7 mouse cellular contexts compared by ENCODE assay signal in genomic region chr11:120012702-120013101, GRCm38 (mm10). TPM values are rescaled to one million over a fixed set of nuclear protein-coding genes. Genes with fewer than 3 reads are reported as not detected.
DNase-seq lines count a peak whose midpoint lies in the region; ATAC-seq and TF ChIP-seq lines count a peak whose summit lies in the region.

No protein-coding gene starts in this region.

- H3K27me3 ChIP-seq in embryonic facial prominence, embryonic 10.5 days (replicated peaks; ENCODE audit: low read depth, poor library complexity, severe bottlenecking), result peaks cover 63% of the 10 kb centered on the region
- 0 out of 2 replicates have a peak, but pooled peaks cover 3% of the 10 kb centered on the region for H3K27me3 ChIP-seq in forebrain, embryonic 14.5 days (replicated peaks; ENCODE audit: control insufficient read depth, insufficient read depth, low read length)
- H3K27me3 ChIP-seq in midbrain, embryonic 15.5 days (replicated peaks), result no peaks in the 10 kb centered on the region; the same call in 1 of the 2 replicates

- ATAC-seq in forebrain, embryonic 14.5 days, result peak; percentile 3; the same call in 1 of the 2 replicates
- ATAC-seq in midbrain, embryonic 15.5 days (replicated peaks), result peak; percentile 13; the same call in 1 of the 2 replicates

- peak overlapping the region; percentile 62 for H3K27ac ChIP-seq in layer of hippocampus, adult 2 months
- 0 out of 2 replicates have a peak overlapping the region, but pooled peaks have one; percentile 45 for H3K27ac ChIP-seq in embryonic facial prominence, embryonic 10.5 days (replicated peaks)
- no peak overlapping the region for H3K27ac ChIP-seq in forebrain, embryonic 14.5 days (ENCODE audit: low read depth, low read length)
- no peak overlapping the region for H3K27ac ChIP-seq in midbrain, embryonic 15.5 days

- H3K36me3 ChIP-seq in embryonic facial prominence, embryonic 10.5 days (replicated peaks), result no peaks in the 10 kb centered on the region
- peaks cover 31% of the 10 kb centered on the region; the same call in 1 of the 2 replicates for H3K36me3 ChIP-seq in forebrain, embryonic 14.5 days (ENCODE audit: control insufficient read depth, insufficient read depth, low read length)
- H3K36me3 ChIP-seq in midbrain, embryonic 15.5 days (replicated peaks), result peaks cover 26% of the 10 kb centered on the region

- DNase-seq in layer of hippocampus, adult 2 months (ENCODE audit: low spot score in 2 of 2), result no peak
- DNase-seq in layer of hippocampus, adult 9-11 months, result no peak
- no peak for DNase-seq in embryonic facial prominence, embryonic 10.5 days (ENCODE audit: low spot score)
- no peak for DNase-seq in forebrain, embryonic 14.5 days (ENCODE audit: low spot score)
- no peak for DNase-seq in urinary bladder, postnatal 25 days (ENCODE audit: low spot score)
- DNase-seq in frontal cortex, postnatal 14 days (ENCODE audit: low spot score in 2 of 2), result no peak

- no peak overlapping the region for H3K9ac ChIP-seq in forebrain, embryonic 14.5 days (ENCODE audit: low read length)
- H3K9ac ChIP-seq in midbrain, embryonic 15.5 days, result no peak overlapping the region

- H3K4me3 ChIP-seq in layer of hippocampus, adult 2 months, result no peak overlapping the region; the same call in 1 of the 2 replicates
- no peak overlapping the region for H3K4me3 ChIP-seq in embryonic facial prominence, embryonic 10.5 days
- H3K4me3 ChIP-seq in forebrain, embryonic 14.5 days (ENCODE audit: low read depth, low read length), result no peak overlapping the region
- H3K4me3 ChIP-seq in midbrain, embryonic 15.5 days, result no peak overlapping the region

- no peak overlapping the region for H3K4me2 ChIP-seq in forebrain, embryonic 14.5 days (ENCODE audit: low read length)
- H3K4me2 ChIP-seq in midbrain, embryonic 15.5 days, result no peak overlapping the region

- whole genome bisulfite sequencing in embryonic facial prominence, embryonic 10.5 days, result 84% methylated on average over 13 of the region's 13 CpGs
- WGBS in forebrain, embryonic 14.5 days, result 87% methylated on average over 12 of the region's 13 CpGs
- WGBS in midbrain, embryonic 15.5 days, result 75% methylated on average over 13 of the region's 13 CpGs

- H3K4me1 ChIP-seq in embryonic facial prominence, embryonic 10.5 days, result peaks cover 38% of the 10 kb centered on the region
- peaks cover 7% of the 10 kb centered on the region; the same call in 1 of the 2 replicates for H3K4me1 ChIP-seq in forebrain, embryonic 14.5 days (ENCODE audit: control insufficient read depth, insufficient read depth, low read length)
- peaks cover 17% of the 10 kb centered on the region for H3K4me1 ChIP-seq in midbrain, embryonic 15.5 days

- no peak for TF ChIP-seq CTCF in layer of hippocampus, adult 2 months (conservative IDR thresholded peaks at IDR 0.05)

- H3K9me3 ChIP-seq in embryonic facial prominence, embryonic 10.5 days, result no peaks in the 10 kb centered on the region
- no peaks in the 10 kb centered on the region for H3K9me3 ChIP-seq in forebrain, embryonic 14.5 days (replicated peaks; ENCODE audit: control insufficient read depth, low read length)
- no peaks in the 10 kb centered on the region for H3K9me3 ChIP-seq in midbrain, embryonic 15.5 days

RNA-seq across cellular contexts. Expression of gene Aatk, which starts 34.3 kb away (rescaled TPM):
- total RNA-seq in layer of hippocampus, adult 2 months (2021), result 100 to 1,000 TPM; 196 to 207 TPM
- 0.84 and 1.6 TPM in 2 replicates for polyA plus RNA-seq in embryonic facial prominence, embryonic 10.5 days (2016; fragmentation: Nextera tagmentation; extraction: Ambion mirVana)
- polyA plus RNA-seq in forebrain, embryonic 14.5 days (2014; fragmentation: Nextera tagmentation; extraction: Ambion mirVana), result 10.9 and 18.3 TPM in 2 replicates
- 45.3 and 45.5 TPM in 2 replicates for polyA plus RNA-seq in midbrain, embryonic 15.5 days (2015; fragmentation: Nextera tagmentation; extraction: Ambion mirVana)

Comparison
In these comparisons a context has a peak if more than half of its experiments do, and no peak if none do; other contexts are left out.
1. H3K27ac ChIP-seq: peak in layer of hippocampus, adult 2 months (single experiment) and embryonic facial prominence, embryonic 10.5 days (single experiment); none in forebrain, embryonic 14.5 days (single experiment) and midbrain, embryonic 15.5 days (single experiment).